Mouse (Mus musculus): ENCODE measurements around the gene 3110001I22Rik. TPM values are rescaled to one million over a fixed set of nuclear protein-coding genes. Genes with fewer than 3 reads are reported as not detected.

Gene 3110001I22Rik
- polyA plus RNA-seq, 1 experiment = 1.2 TPM

GRCm38 (mm10) chr16:13716821-13717553, 45.3 kb downstream of the 3110001I22Rik start:
- TF ChIP-seq POLR2A (IDR thresholded peaks at IDR 0.05; ENCODE audit: low read depth, low read length) (no peak), CTCF (IDR thresholded peaks at IDR 0.05; ENCODE audit: extremely low read depth, insufficient read length, insufficient replicate concordance, low read depth, low read length) (no peak)
- Histone ChIP-seq H3K4me3 (ENCODE audit: low read depth, low read length) (no peak overlapping the region), H3K4me1 (ENCODE audit: control insufficient read depth, insufficient read depth, insufficient read length, low read length) (peaks cover 22% of the 10 kb centered on the region; the same call in 1 of the 2 replicates), H3K27ac (ENCODE audit: insufficient read depth, low read depth, low read length) (no peak overlapping the region), H3K27me3 (ENCODE audit: control insufficient read depth, insufficient read depth, low read length) (no peaks in the 10 kb centered on the region), H3K36me3 (ENCODE audit: control insufficient read depth, insufficient read depth, low read length) (no peaks in the 10 kb centered on the region)
- WGBS = 70% methylated on average over 2 of the region's 2 CpGs

GRCm38 (mm10) chr16:13722937-13723336, 51.2 kb downstream of the 3110001I22Rik start:
- H3K27ac ChIP-seq (ENCODE audit: insufficient read depth, low read depth, low read length) = no peak overlapping the region
- H3K4me3 ChIP-seq (ENCODE audit: low read depth, low read length) = no peak overlapping the region
- H3K4me1 ChIP-seq (ENCODE audit: control insufficient read depth, insufficient read depth, insufficient read length, low read length) = peaks cover 4% of the 10 kb centered on the region; the same call in 1 of the 2 replicates
- 57% methylated on average over 10 of the region's 10 CpGs for WGBS
- TF ChIP-seq POLR2A (IDR thresholded peaks at IDR 0.05; ENCODE audit: low read depth, low read length) (no peak), CTCF (IDR thresholded peaks at IDR 0.05; ENCODE audit: extremely low read depth, insufficient read length, insufficient replicate concordance, low read depth, low read length) (no peak)
- H3K36me3 ChIP-seq (ENCODE audit: control insufficient read depth, insufficient read depth, low read length) = no peaks in the 10 kb centered on the region
- no peaks in the 10 kb centered on the region for H3K27me3 ChIP-seq (ENCODE audit: control insufficient read depth, insufficient read depth, low read length)

DNA sequence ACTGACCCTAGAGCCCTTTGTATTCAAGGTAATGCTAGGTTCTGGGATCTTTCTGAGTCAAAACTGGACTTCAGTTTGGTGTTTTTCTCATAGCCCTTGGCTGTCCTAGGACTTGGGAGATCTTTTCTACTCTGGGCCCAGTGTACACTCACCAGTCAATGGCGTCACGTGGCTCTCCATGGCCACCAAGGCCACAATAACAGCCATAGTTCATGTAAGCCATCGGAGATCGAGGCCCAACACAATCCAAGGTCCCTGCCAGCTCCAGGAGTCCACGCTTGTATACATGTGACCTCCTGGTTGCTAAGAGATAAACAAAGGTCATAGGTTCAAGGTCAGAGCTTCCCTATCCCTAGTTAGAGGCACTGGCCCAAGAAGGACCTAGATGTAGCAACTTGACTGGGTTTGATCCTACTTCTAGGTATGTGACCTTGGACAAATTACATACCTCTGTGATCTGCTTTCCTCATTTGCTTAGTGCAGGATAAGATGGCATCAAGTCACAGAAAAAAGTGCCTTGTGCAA, 56.1 kb downstream of the 3110001I22Rik start:
- 50% methylated on average over 5 of the region's 5 CpGs for WGBS
- Histone ChIP-seq H3K36me3 (ENCODE audit: control insufficient read depth, insufficient read depth, low read length) (no peaks in the 10 kb centered on the region), H3K27ac (ENCODE audit: insufficient read depth, low read depth, low read length) (peak overlapping the region; percentile 75), H3K4me3 (ENCODE audit: low read depth, low read length) (no peak overlapping the region), H3K4me1 (ENCODE audit: control insufficient read depth, insufficient read depth, insufficient read length, low read length) (peaks cover 12% of the 10 kb centered on the region; the same call in 1 of the 2 replicates), H3K27me3 (ENCODE audit: control insufficient read depth, insufficient read depth, low read length) (no peaks in the 10 kb centered on the region)
- TF ChIP-seq POLR2A (IDR thresholded peaks at IDR 0.05; ENCODE audit: low read depth, low read length) (no peak), CTCF (IDR thresholded peaks at IDR 0.05; ENCODE audit: extremely low read depth, insufficient read length, insufficient replicate concordance, low read depth, low read length) (no peak)

Other genes with a start within 250 kb of the 3110001I22Rik start
- gene Parn, start 3.8 kb upstream of the 3110001I22Rik start, polyA plus RNA-seq (2012; rRNA removed) = 3.8 and 9.5 TPM in 2 replicates
- gene Bfar, start 71 bp upstream of the 3110001I22Rik start, polyA plus RNA-seq (2012; rRNA removed) = 6.2 and 12.8 TPM in 2 replicates
- gene Pla2g10, start 59.1 kb downstream of the 3110001I22Rik start, polyA plus RNA-seq (2012; rRNA removed) = 9.5 and 21.3 TPM in 2 replicates
- gene Rrn3, start 108.8 kb downstream of the 3110001I22Rik start, polyA plus RNA-seq (2012; rRNA removed) = 1.6 and 2.7 TPM in 2 replicates
- gene Ntan1, start 146.9 kb downstream of the 3110001I22Rik start, polyA plus RNA-seq (2012; rRNA removed) = 23.0 and 45.9 TPM in 2 replicates
- 76.7 and 137 TPM in 2 replicates for gene Pdxdc1, start 231.2 kb downstream of the 3110001I22Rik start, polyA plus RNA-seq (2012; rRNA removed)
- gene Mpv17l, start 231.2 kb downstream of the 3110001I22Rik start, polyA plus RNA-seq (2012; rRNA removed) = 2.7 and 4.7 TPM in 2 replicates

Measured in small intestine, adult 2 months (tissue).